ENCODE assay signal across 15 mouse cellular contexts in genomic region chr4:124047898-124048297, GRCm38 (mm10).
DNase-seq lines count a peak whose midpoint lies in the region; ATAC-seq and TF ChIP-seq lines count a peak whose summit lies in the region.
"Had no signal": no experiment of that assay in that cellular context is flagged by ENCODE, and none has a peak within 500 bp of the region (broad histone marks: within the 10 kb centered on the region; RNA-seq: fewer than 3 reads in every experiment).

No protein-coding gene starts in this region.

- H3K27me3 ChIP-seq in forebrain, embryonic 15.5 days = no peaks in the 10 kb centered on the region
- H3K27me3 ChIP-seq in limb, embryonic 10.5 days (ENCODE audit: low read depth, poor library complexity, severe bottlenecking) = no peaks in the 10 kb centered on the region
- H3K27me3 ChIP-seq in midbrain, embryonic 16.5 days (ENCODE audit: control insufficient read depth, insufficient read depth, low read depth, low read length) = no peaks in the 10 kb centered on the region
- H3K27me3 ChIP-seq: liver, embryonic 13.5 days had no signal

- DNase-seq in 416B (ENCODE audit: low read depth) = peak; percentile 1
- DNase-seq in limb, embryonic 10.5 days (ENCODE audit: low spot score) = no peak
- DNase-seq in urinary bladder, postnatal 4 days (ENCODE audit: low spot score in 2 of 2) = no peak
- DNase-seq in right cerebral cortex, postnatal 4 days = no peak
- DNase-seq in lung, adult 2 months = no peak
- DNase-seq: cerebellum, postnatal 25 days; gastrocnemius, adult 2 months; heart, adult 2 months; liver, embryonic 13.5 days; lung, postnatal 14 days; thymus, postnatal 25 days had no signal

- ATAC-seq in forebrain, embryonic 15.5 days (replicated peaks) = peak; percentile 55
- ATAC-seq in midbrain, embryonic 16.5 days = peak; percentile 54; the same call in 1 of the 2 replicates

- TF ChIP-seq CTCF in lung, adult 2 months (IDR thresholded peaks at IDR 0.05; ENCODE audit: insufficient read depth, low read length) = no peak

- H3K36me3 ChIP-seq in forebrain, embryonic 15.5 days = no peaks in the 10 kb centered on the region
- H3K36me3 ChIP-seq in limb, embryonic 10.5 days = no peaks in the 10 kb centered on the region
- no peaks in the 10 kb centered on the region for H3K36me3 ChIP-seq in midbrain, embryonic 16.5 days (ENCODE audit: control insufficient read depth, insufficient read depth, low read length)
- H3K36me3 ChIP-seq: kidney, embryonic 15.5 days; liver, embryonic 13.5 days had no signal

- WGBS in forebrain, embryonic 15.5 days = 43% methylated on average over 3 of the region's 3 CpGs
- 39% methylated on average over 3 of the region's 3 CpGs for WGBS in limb, embryonic 10.5 days
- WGBS in midbrain, embryonic 16.5 days = 49% methylated on average over 3 of the region's 3 CpGs
- 76% methylated on average over 3 of the region's 3 CpGs for WGBS in lung, adult 2 months

- no peak for TF ChIP-seq POLR2A in lung, adult 2 months (IDR thresholded peaks at IDR 0.05; ENCODE audit: borderline replicate concordance, extremely low read depth, low read depth, low read length)

- H3K4me2 ChIP-seq in forebrain, embryonic 15.5 days (replicated peaks) = no peak overlapping the region
- H3K4me2 ChIP-seq in midbrain, embryonic 16.5 days (ENCODE audit: low read length) = no peak overlapping the region
- H3K4me2 ChIP-seq: kidney, embryonic 15.5 days; liver, embryonic 13.5 days had no signal

- peaks cover 19% of the 10 kb centered on the region for H3K4me1 ChIP-seq in forebrain, embryonic 15.5 days
- H3K4me1 ChIP-seq in limb, embryonic 10.5 days = peaks cover 26% of the 10 kb centered on the region
- peaks cover 11% of the 10 kb centered on the region for H3K4me1 ChIP-seq in midbrain, embryonic 16.5 days (ENCODE audit: control insufficient read depth, insufficient read depth, low read length)
- H3K4me1 ChIP-seq in lung, adult 2 months (ENCODE audit: control insufficient read depth, insufficient read depth, low read length) = no peaks in the 10 kb centered on the region

- H3K27ac ChIP-seq in forebrain, embryonic 15.5 days (replicated peaks) = peak overlapping the region; percentile 76
- H3K27ac ChIP-seq in limb, embryonic 10.5 days = peak overlapping the region; percentile 78
- 0 out of 2 replicates have a peak overlapping the region, but pooled peaks have one; percentile 22 for H3K27ac ChIP-seq in midbrain, embryonic 16.5 days (ENCODE audit: low read length)
- H3K27ac ChIP-seq: gastrocnemius, adult 2 months; heart, adult 2 months; kidney, embryonic 15.5 days; liver, embryonic 13.5 days; stomach, postnatal 0 days had no signal

- H3K4me3 ChIP-seq in forebrain, embryonic 15.5 days = no peak overlapping the region
- H3K4me3 ChIP-seq in limb, embryonic 10.5 days = no peak overlapping the region
- H3K4me3 ChIP-seq in midbrain, embryonic 16.5 days (ENCODE audit: low read depth, low read length) = no peak overlapping the region
- no peak overlapping the region for H3K4me3 ChIP-seq in lung, adult 2 months (replicated peaks; ENCODE audit: extremely low read depth, low read depth, low read length)
- H3K4me3 ChIP-seq: gastrocnemius, adult 2 months; heart, adult 2 months; kidney, embryonic 15.5 days; liver, embryonic 13.5 days had no signal

- H3K9me3 ChIP-seq in forebrain, embryonic 15.5 days = no peaks in the 10 kb centered on the region
- H3K9me3 ChIP-seq in limb, embryonic 10.5 days (replicated peaks) = no peaks in the 10 kb centered on the region
- H3K9me3 ChIP-seq in midbrain, embryonic 16.5 days (replicated peaks; ENCODE audit: control insufficient read depth, low read length, poor library complexity, severe bottlenecking) = no peaks in the 10 kb centered on the region
- H3K9me3 ChIP-seq: kidney, embryonic 15.5 days; liver, embryonic 13.5 days had no signal

- H3K9ac ChIP-seq in forebrain, embryonic 15.5 days (replicated peaks) = no peak overlapping the region
- H3K9ac ChIP-seq in midbrain, embryonic 16.5 days (ENCODE audit: low read depth, low read length) = 0 out of 2 replicates have a peak overlapping the region, but pooled peaks have one; percentile 34
- H3K9ac ChIP-seq: kidney, embryonic 15.5 days; liver, embryonic 13.5 days had no signal

Comparison
In these comparisons a context has a peak if more than half of its experiments do, and no peak if none do; other contexts are left out.
1. H3K27ac ChIP-seq: peak in every context shown above with its lines; median percentile 78 in limb, embryonic 10.5 days; 76 in forebrain, embryonic 15.5 days; 22 in midbrain, embryonic 16.5 days.